Mouse (Mus musculus) embryo, embryonic 9.5 days (tissue): ENCODE results near the gene Hoxb5.

Source experiments
- DNase-seq: peaks from one replicate; pipeline ENCODE4 v3.0.0-alpha.2; 2017; ENCODE audit errors: extremely low spot score

The Hoxb5 gene

GRCm38 (mm10) chr11:96302381-96303150 lies 570 bp upstream of the Hoxb5 start:
- DNase-seq: no peak

GRCm38 (mm10) chr11:96304381-96305195 lies 1.5 kb downstream of the Hoxb5 start:
- DNase-seq: no peak

GRCm38 (mm10) chr11:96305505-96306182 lies 2.5 kb downstream of the Hoxb5 start:
- DNase-seq: no peak

- DNase-seq: no peak
Measured at GRCm38 (mm10) chr11:96306183-96306907, 3.2 kb downstream of the Hoxb5 start.

GRCm38 (mm10) chr11:96306908-96307269 lies 3.8 kb downstream of the Hoxb5 start:
- no peak for DNase-seq

GRCm38 (mm10) chr11:96308763-96309162 lies 5.6 kb downstream of the Hoxb5 start:
- no peak for DNase-seq

GRCm38 (mm10) chr11:96309288-96309687 lies 6.2 kb downstream of the Hoxb5 start:
- DNase-seq: no peak

- DNase-seq: no peak
Measured at GRCm38 (mm10) chr11:96310183-96310938, 7.2 kb downstream of the Hoxb5 start.

GRCm38 (mm10) chr11:96311097-96311496 lies 8.0 kb downstream of the Hoxb5 start:
- no peak for DNase-seq

- peak; percentile 83 for DNase-seq
Measured at GRCm38 (mm10) chr11:96311520-96312417, 8.6 kb downstream of the Hoxb5 start.

- DNase-seq: no peak
Measured at GRCm38 (mm10) chr11:96313134-96313533, 10.0 kb downstream of the Hoxb5 start.

- no peak for DNase-seq
Measured at GRCm38 (mm10) chr11:96313806-96314428, 10.8 kb downstream of the Hoxb5 start.

- no peak for DNase-seq
Measured at GRCm38 (mm10) chr11:96314671-96315343, 11.7 kb downstream of the Hoxb5 start.

GRCm38 (mm10) chr11:96315344-96315681 lies 12.2 kb downstream of the Hoxb5 start:
- DNase-seq: no peak

GRCm38 (mm10) chr11:96316696-96317607 lies 13.8 kb downstream of the Hoxb5 start:
- DNase-seq: no peak

GRCm38 (mm10) chr11:96317608-96318367 lies 14.7 kb downstream of the Hoxb5 start, which contains the start of gene Hoxb4:
Gene Hoxb4 (plus strand): TSS chr11:96318267.
- DNase-seq: no peak
